Mouse (Mus musculus) stomach, postnatal 0 days (tissue): Measurements from ENCODE around the gene Traf3ip2. TPM values are rescaled to one million over a fixed set of nuclear protein-coding genes. Genes with fewer than 3 reads are reported as not detected.

Source experiments
- ATAC-seq: fragments of 200-750 bp; cut with Nextera tagmentation; 2 replicates; pipeline ENCODE4 v1.8.0; 2017; ENCODE audit not compliant: low FRiP score, low TSS enrichment
- DNase-seq: peaks from one replicate; pipeline ENCODE4 v3.0.0-alpha.2; 2016; ENCODE audit warnings: low spot score
- H3K27ac ChIP-seq: fragments of 300-500 bp; sonication (generic); replicated peaks from 2 replicates; pipeline ENCODE4 v1.5.1; 2014; ENCODE audit warnings: mild to moderate bottlenecking, control low read depth
- H3K27me3 ChIP-seq: fragments of 300-500 bp; sonication (generic); 2 replicates; pipeline ENCODE4 v1.6.1; 2014; ENCODE audit warnings: low read length; ENCODE audit not compliant: control insufficient read depth, insufficient read depth
- H3K36me3 ChIP-seq: fragments of 300-500 bp; sonication (generic); 2 replicates; pipeline ENCODE4 v1.6.1; 2014; ENCODE audit warnings: low read length, mixed read lengths; ENCODE audit not compliant: control insufficient read depth, insufficient read depth
- H3K4me1 ChIP-seq: fragments of 300-500 bp; sonication (generic); replicated peaks from 2 replicates; pipeline ENCODE4 v1.6.1; 2014; ENCODE audit warnings: antibody characterized with exemption; ENCODE audit not compliant: control insufficient read depth, insufficient read depth
- H3K4me2 ChIP-seq: fragments of 300-500 bp; sonication (generic); replicated peaks from 2 replicates; pipeline ENCODE4 v1.6.1; 2014; ENCODE audit warnings: low read depth, mild to moderate bottlenecking, control low read depth, moderate library complexity
- H3K4me3 ChIP-seq: fragments of 300-500 bp; sonication (generic); 2 replicates; pipeline ENCODE4 v1.5.1; 2014; ENCODE audit warnings: low read depth, low read length, control low read depth
- H3K9ac ChIP-seq: fragments of 300-500 bp; sonication (generic); 2 replicates; pipeline ENCODE4 v1.6.1; 2014; ENCODE audit warnings: mild to moderate bottlenecking, low read length, control low read depth, mixed read lengths
- H3K9me3 ChIP-seq: fragments of 300-500 bp; sonication (generic); 2 replicates; pipeline ENCODE4 v1.6.1; 2016; ENCODE audit warnings: low read length; ENCODE audit not compliant: control insufficient read depth
- CTCF ChIP-seq: IDR thresholded peaks from 2 replicates; pipeline ENCODE4 v1.5.1; 2016; ENCODE audit warnings: antibody characterized with exemption, low read depth, mild to moderate bottlenecking, moderate library complexity
- EP300 ChIP-seq: optimal IDR thresholded peaks from 2 replicates; pipeline ENCODE3; 2016; ENCODE audit warnings: antibody characterized with exemption
- WGBS: fragments of 180-500 bp; shearing (Covaris S2); extraction: QIAGEN DNeasy Blood & Tissue Kit; methylation state at CpG from one replicate; pipeline ENCODE4 v1.1.7; 2014; 5-methylcytosine and 5-hydroxymethylcytosine counted together
- polyA plus RNA-seq: library from polyadenylated mRNA; unstranded; fragments of >200 nt; fragmentation: Nextera tagmentation; extraction: Ambion mirVana; gene quantifications from 2 replicates; pipeline ENCODE4 v1.2.1, GENCODE M21; 2015

Gene Traf3ip2
- 19.4 and 24.1 TPM in 2 replicates for polyA plus RNA-seq

GRCm38 (mm10) chr10:39612633-39612988 lies at the start of gene Traf3ip2:
Traf3ip2 (plus strand) TSS chr10:39612934.
- TF ChIP-seq EP300 (no peak), CTCF (no peak)
- no peaks in the 10 kb centered on the region for H3K27me3 ChIP-seq
- peak; percentile 7; the same call in 1 of the 2 replicates for ATAC-seq
- no peak for DNase-seq
- peak within 1 kb of the TSS; percentile 64 for H3K4me2 ChIP-seq
- H3K36me3 ChIP-seq, result no peaks in the 10 kb centered on the region
- peaks cover 5% of the 10 kb centered on the region for H3K4me1 ChIP-seq
- H3K9me3 ChIP-seq, result no peaks in the 10 kb centered on the region
- H3K27ac ChIP-seq, result peak within 1 kb of the TSS; percentile 99
- 10% methylated on average over 4 of the region's 4 CpGs for WGBS
- peak within 1 kb of the TSS; percentile 51 for H3K4me3 ChIP-seq
- peak within 1 kb of the TSS; percentile 77 for H3K9ac ChIP-seq

GRCm38 (mm10) chr10:39563552-39564223 lies 49.0 kb upstream of the Traf3ip2 start:
- Histone ChIP-seq H3K27ac (peak overlapping the region; percentile 20; the same call in 1 of the 2 replicates), H3K4me1 (no peaks in the 10 kb centered on the region), H3K9me3 (no peaks in the 10 kb centered on the region), H3K27me3 (no peaks in the 10 kb centered on the region), H3K4me2 (no peak overlapping the region), H3K9ac (no peak overlapping the region), H3K4me3 (no peak overlapping the region), H3K36me3 (no peaks in the 10 kb centered on the region)
- no peak for TF ChIP-seq EP300
- no peak for TF ChIP-seq CTCF
- DNase-seq (no peak), ATAC-seq (no peak)
- WGBS, result 53% methylated on average over 24 of the region's 24 CpGs

- ATAC-seq (peak; percentile 32; the same call in 1 of the 2 replicates), DNase-seq (peak; percentile 61)
- WGBS, result 60% methylated on average over 12 of the region's 12 CpGs
- TF ChIP-seq CTCF (no peak), EP300 (no peak)
- Histone ChIP-seq H3K4me2 (no peak overlapping the region), H3K9me3 (no peaks in the 10 kb centered on the region), H3K4me3 (no peak overlapping the region), H3K9ac (no peak overlapping the region), H3K27ac (no peak overlapping the region), H3K4me1 (peaks cover 3% of the 10 kb centered on the region; the same call in 1 of the 2 replicates), H3K27me3 (no peaks in the 10 kb centered on the region), H3K36me3 (no peaks in the 10 kb centered on the region)
Observed at GRCm38 (mm10) chr10:39566901-39567300, 45.8 kb upstream of the Traf3ip2 start.

- 69% methylated on average over 4 of the region's 4 CpGs for WGBS
- no peaks in the 10 kb centered on the region for H3K9me3 ChIP-seq
- no peaks in the 10 kb centered on the region for H3K27me3 ChIP-seq
- H3K27ac ChIP-seq, result no peak overlapping the region
- no peak overlapping the region for H3K4me3 ChIP-seq
- H3K4me1 ChIP-seq, result peaks cover 5% of the 10 kb centered on the region; the same call in 1 of the 2 replicates
- no peaks in the 10 kb centered on the region for H3K36me3 ChIP-seq
- H3K9ac ChIP-seq, result no peak overlapping the region
- no peak for ATAC-seq
- DNase-seq, result no peak
- no peak overlapping the region for H3K4me2 ChIP-seq
- TF ChIP-seq CTCF, result no peak
- TF ChIP-seq EP300, result no peak
Observed at GRCm38 (mm10) chr10:39568991-39569390, 43.7 kb upstream of the Traf3ip2 start.

GRCm38 (mm10) chr10:39571011-39571410 lies 41.7 kb upstream of the Traf3ip2 start:
- Histone ChIP-seq H3K36me3 (no peaks in the 10 kb centered on the region), H3K4me2 (no peak overlapping the region), H3K27ac (0 out of 2 replicates have a peak overlapping the region, but pooled peaks have one; percentile 24), H3K4me1 (peaks cover 5% of the 10 kb centered on the region; the same call in 1 of the 2 replicates), H3K27me3 (no peaks in the 10 kb centered on the region), H3K9me3 (no peaks in the 10 kb centered on the region), H3K4me3 (no peak overlapping the region), H3K9ac (no peak overlapping the region)
- DNase-seq (no peak), ATAC-seq (no peak)
- TF ChIP-seq CTCF (no peak), EP300 (no peak)
- 26% methylated on average over 7 of the region's 7 CpGs for WGBS

GRCm38 (mm10) chr10:39572050-39572671 lies 40.6 kb upstream of the Traf3ip2 start:
- no peaks in the 10 kb centered on the region for H3K36me3 ChIP-seq
- H3K9me3 ChIP-seq, result no peaks in the 10 kb centered on the region
- H3K4me2 ChIP-seq, result no peak overlapping the region
- ATAC-seq, result no peak
- H3K4me3 ChIP-seq, result no peak overlapping the region
- peaks cover 5% of the 10 kb centered on the region; the same call in 1 of the 2 replicates for H3K4me1 ChIP-seq
- H3K27ac ChIP-seq, result no peak overlapping the region
- 56% methylated on average over 9 of the region's 9 CpGs for whole genome bisulfite sequencing
- H3K9ac ChIP-seq, result no peak overlapping the region
- no peaks in the 10 kb centered on the region for H3K27me3 ChIP-seq
- TF ChIP-seq CTCF, result no peak
- no peak for TF ChIP-seq EP300
- DNase-seq, result no peak
